Mouse (Mus musculus): ENCODE measurements around the gene Dctn2. TPM values are rescaled to one million over a fixed set of nuclear protein-coding genes. Genes with fewer than 3 reads are reported as not detected.

Dctn2 gene
- total and polyA plus RNA-seq, 3 experiments = 240 to 297 TPM; not detected in 1

DNA sequence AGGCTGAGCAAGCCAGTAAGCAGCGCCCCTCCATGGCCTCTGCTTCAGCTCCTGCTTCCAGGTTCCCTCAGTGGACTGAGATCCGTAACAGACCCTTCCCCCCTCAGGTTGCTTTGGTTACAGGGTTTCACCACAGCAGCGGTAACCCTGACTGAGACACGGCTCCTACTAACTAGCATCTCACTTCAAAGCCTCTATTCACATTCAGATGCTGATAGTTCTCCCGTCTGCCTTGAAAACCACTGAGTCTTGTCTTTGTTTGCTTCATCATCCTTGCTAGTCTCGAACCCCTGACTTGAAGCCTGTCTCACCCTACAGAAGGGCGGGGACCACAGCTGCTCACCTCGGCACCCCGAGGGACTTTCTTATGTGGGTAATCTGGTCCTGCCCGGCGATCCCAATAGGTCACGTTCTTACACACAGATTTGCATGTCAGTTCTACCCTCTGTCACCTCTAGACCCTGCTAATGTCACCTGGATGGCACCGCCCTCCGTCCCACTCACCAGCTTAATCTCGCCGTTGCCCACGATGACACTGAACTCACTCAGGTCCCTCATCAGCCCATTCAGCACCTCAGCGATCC is 27.8 kb upstream of the Dctn2 start:
- H3K4me3 ChIP-seq (ENCODE audit: control insufficient read depth in 1 of 2, insufficient read depth in 1 of 2, low read depth in 2 of 2, low read length in 2 of 2) = no peak overlapping the region
- DNase-seq (ENCODE audit: low read depth, low spot score) = no peak
- no peaks in the 10 kb centered on the region for H3K27me3 ChIP-seq (ENCODE audit: control insufficient read depth in 1 of 2, insufficient read depth in 2 of 2, low read length in 2 of 2)
- no peaks in the 10 kb centered on the region for H3K79me2 ChIP-seq (ENCODE audit: control insufficient read depth, insufficient read depth, low read length, poor library complexity)
- H3K27ac ChIP-seq (ENCODE audit: control insufficient read depth, low read depth, low read length) = no peak overlapping the region
- TF ChIP-seq ZC3H11A (IDR thresholded peaks at IDR 0.05; ENCODE audit: low read depth, low read length) (no peak), POLR2A (IDR thresholded peaks at IDR 0.05; ENCODE audit: control insufficient read depth in 1 of 2, insufficient read depth in 1 of 2, low read depth in 1 of 2, low read length in 2 of 2, poor library complexity in 1 of 2) (no peak), NELFE (IDR thresholded peaks at IDR 0.05; ENCODE audit: low read depth, low read length) (no peak), JUND (IDR thresholded peaks at IDR 0.05; ENCODE audit: low read depth, low read length) (no peak), UBTF (IDR thresholded peaks at IDR 0.05; ENCODE audit: borderline replicate concordance, insufficient read depth, low read depth, low read length) (no peak), KAT2A (conservative IDR thresholded peaks at IDR 0.05; ENCODE audit: low read depth, low read length) (no peak), MAX (IDR thresholded peaks at IDR 0.05; ENCODE audit: low read length) (no peak)
- no peaks in the 10 kb centered on the region for H3K9me3 ChIP-seq (replicated peaks; ENCODE audit: insufficient read depth, low read length)
- no peak overlapping the region for H3K9ac ChIP-seq (ENCODE audit: control insufficient read depth, low read depth, low read length, poor library complexity, severe bottlenecking)
- no peaks in the 10 kb centered on the region for H3K4me1 ChIP-seq (ENCODE audit: control insufficient read depth in 1 of 2, insufficient read depth in 2 of 2, low read length in 2 of 2)
- no peaks in the 10 kb centered on the region for H3K36me3 ChIP-seq (ENCODE audit: control insufficient read depth in 1 of 2, insufficient read depth in 2 of 2, low read length in 2 of 2)

DNA sequence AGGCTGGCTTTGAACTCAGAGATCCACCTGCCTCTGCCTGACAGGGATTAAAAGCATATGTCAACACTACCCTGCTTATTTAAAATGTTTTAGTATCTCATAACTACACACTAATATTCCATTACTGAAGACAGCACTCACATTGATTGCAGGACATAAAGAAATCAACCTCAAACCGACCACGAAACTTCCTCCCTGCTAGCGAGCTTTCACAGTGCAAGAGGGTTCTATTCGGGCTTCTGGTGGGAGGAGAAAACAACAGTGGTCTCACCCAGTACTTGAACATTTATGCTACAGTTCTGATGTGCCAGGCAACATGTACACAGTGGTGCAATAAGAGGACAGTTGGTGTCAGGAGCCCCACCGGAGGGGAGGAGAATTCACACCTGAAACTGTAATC is 15.4 kb upstream of the Dctn2 start:
- TF ChIP-seq USF1 (IDR thresholded peaks at IDR 0.05; ENCODE audit: low read depth, low read length) = no peak
- Histone ChIP-seq H3K9ac (ENCODE audit: control insufficient read depth, low read depth, low read length, poor library complexity, severe bottlenecking) (no peak overlapping the region), H3K36me3 (ENCODE audit: control insufficient read depth in 1 of 2, insufficient read depth in 2 of 2, low read length in 2 of 2) (no peaks in the 10 kb centered on the region), H3K4me1 (ENCODE audit: control insufficient read depth in 1 of 2, insufficient read depth in 2 of 2, low read length in 2 of 2) (no peaks in the 10 kb centered on the region), H3K4me3 (ENCODE audit: control insufficient read depth in 1 of 2, insufficient read depth in 1 of 2, low read depth in 2 of 2, low read length in 2 of 2) (no peak overlapping the region), H3K79me2 (ENCODE audit: control insufficient read depth, insufficient read depth, low read length, poor library complexity) (no peaks in the 10 kb centered on the region), H3K27ac (ENCODE audit: control insufficient read depth, low read depth, low read length) (no peak overlapping the region), H3K27me3 (ENCODE audit: control insufficient read depth in 1 of 2, insufficient read depth in 2 of 2, low read length in 2 of 2) (no peaks in the 10 kb centered on the region), H3K9me3 (replicated peaks; ENCODE audit: insufficient read depth, low read length) (no peaks in the 10 kb centered on the region)
- no peak for DNase-seq (ENCODE audit: low read depth, low spot score)

- no peaks in the 10 kb centered on the region for H3K9me3 ChIP-seq (replicated peaks; ENCODE audit: insufficient read depth, low read length)
- no peaks in the 10 kb centered on the region for H3K36me3 ChIP-seq (ENCODE audit: control insufficient read depth in 1 of 2, insufficient read depth in 2 of 2, low read length in 2 of 2)
- H3K9ac ChIP-seq (ENCODE audit: control insufficient read depth, low read depth, low read length, poor library complexity, severe bottlenecking) = no peak overlapping the region
- no peaks in the 10 kb centered on the region for H3K79me2 ChIP-seq (ENCODE audit: control insufficient read depth, insufficient read depth, low read length, poor library complexity)
- peaks cover 0 to 4% of the 10 kb centered on the region in 2 experiments; a peak in 1 of 4 replicates for H3K4me1 ChIP-seq (ENCODE audit: control insufficient read depth in 1 of 2, insufficient read depth in 2 of 2, low read length in 2 of 2)
- TF ChIP-seq MAFK (IDR thresholded peaks at IDR 0.05; ENCODE audit: borderline replicate concordance, low read depth, low read length) (no peak), SIN3A (IDR thresholded peaks at IDR 0.05; ENCODE audit: low read length) (peak; percentile 53; the same call in 1 of the 2 replicates), CTCF (IDR thresholded peaks at IDR 0.05 in 2 of 3, conservative IDR thresholded peaks at IDR 0.05 in 1 of 3; ENCODE audit: control insufficient read depth in 1 of 3, insufficient read depth in 1 of 3, low read depth in 2 of 3, low read length in 3 of 3, poor library complexity in 1 of 3, severe bottlenecking in 1 of 3) (no peak), MXI1 (IDR thresholded peaks at IDR 0.05; ENCODE audit: low read depth, low read length) (peak; percentile 70)
- no peaks in the 10 kb centered on the region for H3K27me3 ChIP-seq (ENCODE audit: control insufficient read depth in 1 of 2, insufficient read depth in 2 of 2, low read length in 2 of 2)
- DNase-seq (ENCODE audit: low read depth, low spot score) = no peak
- no peak overlapping the region for H3K4me3 ChIP-seq (ENCODE audit: control insufficient read depth in 1 of 2, insufficient read depth in 1 of 2, low read depth in 2 of 2, low read length in 2 of 2)
- no peak overlapping the region for H3K27ac ChIP-seq (ENCODE audit: control insufficient read depth, low read depth, low read length)
Measured at GRCm38 (mm10) chr10:127255625-127256345, 10.4 kb upstream of the Dctn2 start.

All from MEL (cell line).